Mouse (Mus musculus) embryonic facial prominence, embryonic 10.5 days (tissue): ENCODE measurements around the gene Bicd2. TPM values are rescaled to one million over a fixed set of nuclear protein-coding genes. Genes with fewer than 3 reads are reported as not detected.

Experiments used
- DNase-seq: peaks from one replicate; pipeline ENCODE4 v3.0.0-alpha.2; 2017; ENCODE audit warnings: low spot score
- H3K27ac ChIP-seq: fragments of 300-500 bp; sonication (generic); replicated peaks from 2 replicates; pipeline ENCODE4 v1.5.1; 2016; ENCODE audit warnings: mild to moderate bottlenecking
- H3K27me3 ChIP-seq: fragments of 300-500 bp; sonication (generic); replicated peaks from 2 replicates; pipeline ENCODE4 v1.6.1; 2016; ENCODE audit warnings: low read depth, mild to moderate bottlenecking; ENCODE audit not compliant: poor library complexity, severe bottlenecking
- H3K36me3 ChIP-seq: fragments of 300-500 bp; sonication (generic); replicated peaks from 2 replicates; pipeline ENCODE4 v1.6.1; 2016; ENCODE audit warnings: mild to moderate bottlenecking, moderate library complexity
- H3K4me1 ChIP-seq: fragments of 300-500 bp; sonication (generic); 2 replicates; pipeline ENCODE4 v1.6.1; 2016
- H3K4me3 ChIP-seq: fragments of 300-500 bp; sonication (generic); 2 replicates; pipeline ENCODE4 v1.5.1; 2016; ENCODE audit warnings: mild to moderate bottlenecking, moderate library complexity
- H3K9me3 ChIP-seq: fragments of 300-500 bp; sonication (generic); 2 replicates; pipeline ENCODE4 v1.6.1; 2016; ENCODE audit warnings: mild to moderate bottlenecking
- WGBS: fragments of 180-500 bp; shearing (Covaris S2); methylation state at CpG from one replicate; pipeline ENCODE4 v1.1.7; 2016; 5-methylcytosine and 5-hydroxymethylcytosine counted together
- polyA plus RNA-seq: library from polyadenylated mRNA; unstranded; fragments of >200 nt; fragmentation: Nextera tagmentation; extraction: Ambion mirVana; gene quantifications from 2 replicates; pipeline ENCODE4 v1.2.1, GENCODE M21; 2016

The Bicd2 gene
- polyA plus RNA-seq, 1 experiment from 2014 or later, result 33.3 TPM

- no peaks in the 10 kb centered on the region for H3K36me3 ChIP-seq
- 82% methylated on average over 2 of the region's 2 CpGs for WGBS
- H3K9me3 ChIP-seq, result no peaks in the 10 kb centered on the region
- H3K27me3 ChIP-seq, result no peaks in the 10 kb centered on the region
- no peak overlapping the region for H3K4me3 ChIP-seq
- 0 out of 2 replicates have a peak, but pooled peaks cover 3% of the 10 kb centered on the region for H3K4me1 ChIP-seq
- DNase-seq, result no peak
- H3K27ac ChIP-seq, result no peak overlapping the region
Observed at GRCm38 (mm10) chr13:49333250-49333649, 8.1 kb upstream of the Bicd2 start.

DNA sequence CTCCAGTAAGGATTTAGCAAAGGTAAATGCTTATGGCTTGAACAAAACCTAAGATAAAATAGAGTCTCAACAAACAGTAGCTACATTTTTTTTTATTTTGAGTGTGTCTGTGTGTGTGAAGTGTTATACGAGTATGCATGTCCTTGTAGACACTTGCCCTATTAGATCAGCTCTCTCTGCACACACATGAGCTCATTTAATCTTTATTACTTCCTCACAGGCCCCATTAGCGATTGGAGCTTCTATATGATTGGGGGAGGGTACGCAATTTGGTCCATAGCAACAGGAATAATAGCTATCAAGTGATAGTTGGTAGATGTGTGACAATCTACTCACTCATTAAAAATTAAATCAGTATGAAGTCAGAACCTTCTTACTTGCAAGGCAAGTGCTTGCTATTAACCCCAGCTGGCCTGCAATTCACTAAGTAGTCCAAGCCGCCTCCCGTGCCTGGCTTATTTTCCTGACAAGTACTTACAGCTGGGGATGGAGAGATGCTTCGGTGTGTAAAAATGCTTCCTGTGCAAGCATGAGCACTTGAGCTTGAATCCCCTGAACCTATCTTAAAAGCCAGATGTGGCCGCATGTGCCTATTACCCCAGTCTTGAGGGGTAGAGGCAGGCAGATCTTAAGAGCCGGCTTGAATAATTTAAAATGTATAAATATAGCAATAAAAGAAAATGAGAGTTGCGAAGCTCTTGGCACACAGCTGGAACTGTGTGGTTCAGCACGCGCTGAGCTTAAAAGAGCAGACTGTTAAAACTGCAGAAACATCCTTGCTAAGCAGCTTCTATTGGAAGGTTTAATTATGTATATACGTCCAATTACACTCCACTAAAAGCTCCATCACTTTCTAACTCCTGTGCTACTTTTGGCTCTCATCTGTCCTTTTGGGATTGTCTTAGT, 6.1 kb upstream of the Bicd2 start:
- no peaks in the 10 kb centered on the region for H3K9me3 ChIP-seq
- H3K27ac ChIP-seq, result no peak overlapping the region
- no peaks in the 10 kb centered on the region for H3K27me3 ChIP-seq
- no peaks in the 10 kb centered on the region for H3K36me3 ChIP-seq
- peak; percentile 45 for DNase-seq
- 81% methylated on average over 12 of the region's 12 CpGs for WGBS
- H3K4me1 ChIP-seq, result peaks cover 7% of the 10 kb centered on the region
- no peak overlapping the region for H3K4me3 ChIP-seq

DNA sequence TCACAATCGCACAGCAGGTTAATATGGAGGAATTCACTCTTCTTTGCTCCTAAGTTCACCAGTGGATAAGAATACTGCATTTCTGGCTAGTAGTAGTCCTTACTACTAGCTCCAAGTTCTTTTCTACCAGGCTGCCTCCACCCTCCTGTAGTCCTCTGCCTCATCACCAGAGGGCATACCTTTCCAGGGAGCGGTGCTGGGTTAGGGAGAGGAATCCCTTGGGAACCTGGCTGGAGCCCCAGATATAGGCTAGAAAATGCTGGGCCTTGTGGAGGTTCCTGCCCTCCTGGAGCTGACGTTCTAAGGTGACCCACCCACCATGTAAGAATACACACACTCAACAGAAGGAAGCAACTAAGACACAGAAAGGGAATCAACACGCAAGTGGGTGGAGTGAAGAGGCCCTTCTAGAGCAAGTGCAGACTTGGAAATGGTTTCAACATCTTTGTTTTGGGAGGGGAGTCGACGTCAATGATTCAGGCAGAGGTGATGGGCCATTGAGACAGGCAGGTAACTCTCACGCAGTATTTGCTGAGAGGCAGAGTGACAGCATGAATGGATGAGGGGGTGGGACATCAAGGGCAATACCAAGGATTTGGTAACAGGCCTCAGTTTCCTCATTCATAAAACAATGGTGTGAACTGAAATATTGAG, 2.4 kb upstream of the Bicd2 start:
- WGBS, result 76% methylated on average over 7 of the region's 7 CpGs
- Histone ChIP-seq H3K9me3 (no peaks in the 10 kb centered on the region), H3K4me3 (no peak overlapping the region), H3K27me3 (no peaks in the 10 kb centered on the region), H3K36me3 (no peaks in the 10 kb centered on the region), H3K4me1 (peaks cover 32% of the 10 kb centered on the region), H3K27ac (no peak overlapping the region)
- DNase-seq, result no peak

GRCm38 (mm10) chr13:49341831-49342722, 692 bp downstream of the Bicd2 start:
- Histone ChIP-seq H3K36me3 (0 out of 2 replicates have a peak, but pooled peaks cover 7% of the 10 kb centered on the region), H3K9me3 (no peaks in the 10 kb centered on the region), H3K27ac (peak overlapping the region; percentile 91), H3K4me1 (peaks cover 47% of the 10 kb centered on the region), H3K4me3 (peak overlapping the region; percentile 95), H3K27me3 (no peaks in the 10 kb centered on the region)
- 12% methylated on average over 25 of the region's 25 CpGs for WGBS
- DNase-seq, result no peak

GRCm38 (mm10) chr13:49342723-49343100, 1.3 kb downstream of the Bicd2 start:
- no peaks in the 10 kb centered on the region for H3K27me3 ChIP-seq
- no peak for DNase-seq
- peak overlapping the region; percentile 95 for H3K4me3 ChIP-seq
- 0 out of 2 replicates have a peak, but pooled peaks cover 7% of the 10 kb centered on the region for H3K36me3 ChIP-seq
- H3K9me3 ChIP-seq, result no peaks in the 10 kb centered on the region
- H3K27ac ChIP-seq, result no peak overlapping the region
- peaks cover 50% of the 10 kb centered on the region for H3K4me1 ChIP-seq

- 90% methylated on average over 8 of the region's 8 CpGs for WGBS
- Histone ChIP-seq H3K4me3 (no peak overlapping the region), H3K27ac (no peak overlapping the region), H3K36me3 (0 out of 2 replicates have a peak, but pooled peaks cover 7% of the 10 kb centered on the region), H3K27me3 (no peaks in the 10 kb centered on the region), H3K9me3 (no peaks in the 10 kb centered on the region), H3K4me1 (peaks cover 50% of the 10 kb centered on the region)
- no peak for DNase-seq
Observed at GRCm38 (mm10) chr13:49344567-49344966, 3.2 kb downstream of the Bicd2 start.

- 0 out of 2 replicates have a peak overlapping the region, but pooled peaks have one; percentile 44 for H3K27ac ChIP-seq
- H3K9me3 ChIP-seq, result no peaks in the 10 kb centered on the region
- H3K36me3 ChIP-seq, result 0 out of 2 replicates have a peak, but pooled peaks cover 7% of the 10 kb centered on the region
- DNase-seq, result no peak
- H3K4me3 ChIP-seq, result 0 out of 2 replicates have a peak overlapping the region, but pooled peaks have one; percentile 17
- peaks cover 46% of the 10 kb centered on the region for H3K4me1 ChIP-seq
- no peaks in the 10 kb centered on the region for H3K27me3 ChIP-seq
- WGBS, result 88% methylated on average over 2 of the region's 2 CpGs
Observed at GRCm38 (mm10) chr13:49345476-49345875, 4.1 kb downstream of the Bicd2 start.

DNA sequence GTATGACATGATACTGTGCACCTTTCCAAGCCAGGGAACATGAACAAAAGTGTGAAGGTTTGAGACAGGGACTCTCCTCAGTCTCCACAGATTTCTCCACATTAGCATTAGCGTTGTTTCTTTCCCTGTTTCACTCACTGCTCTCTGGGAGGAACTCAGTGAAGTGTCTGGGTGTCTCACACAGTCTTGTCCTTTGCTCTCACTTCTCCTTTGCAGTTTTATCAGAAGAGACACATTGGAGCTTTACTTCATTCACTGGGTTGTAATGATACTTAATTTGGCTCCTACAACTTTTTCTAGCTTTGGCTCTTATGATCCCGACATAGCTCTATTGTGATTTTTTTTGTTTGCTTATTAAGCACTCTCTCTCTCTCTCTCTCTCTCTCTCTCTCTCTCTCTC, 7.1 kb downstream of the Bicd2 start:
- H3K36me3 ChIP-seq, result 0 out of 2 replicates have a peak, but pooled peaks cover 7% of the 10 kb centered on the region
- no peak overlapping the region for H3K4me3 ChIP-seq
- 94% methylated on average over 2 of the region's 2 CpGs for WGBS
- peaks cover 40% of the 10 kb centered on the region for H3K4me1 ChIP-seq
- DNase-seq, result no peak
- H3K27ac ChIP-seq, result no peak overlapping the region
- no peaks in the 10 kb centered on the region for H3K27me3 ChIP-seq
- no peaks in the 10 kb centered on the region for H3K9me3 ChIP-seq

- 89% methylated on average over 4 of the region's 4 CpGs for WGBS
Observed at GRCm38 (mm10) chr13:49349335-49349734, 8.0 kb downstream of the Bicd2 start.

GRCm38 (mm10) chr13:49349836-49350505, 8.6 kb downstream of the Bicd2 start:
- Histone ChIP-seq H3K9me3 (no peaks in the 10 kb centered on the region), H3K4me1 (peaks cover 31% of the 10 kb centered on the region), H3K27me3 (no peaks in the 10 kb centered on the region), H3K36me3 (0 out of 2 replicates have a peak, but pooled peaks cover 7% of the 10 kb centered on the region), H3K4me3 (no peak overlapping the region), H3K27ac (no peak overlapping the region)
- no peak for DNase-seq
- WGBS, result 89% methylated on average over 6 of the region's 6 CpGs

More at GRCm38 (mm10) chr13:49349335-49349734, 8.0 kb downstream of the Bicd2 start:
- Histone ChIP-seq H3K27me3 (no peaks in the 10 kb centered on the region), H3K4me3 (no peak overlapping the region), H3K9me3 (no peaks in the 10 kb centered on the region), H3K4me1 (peaks cover 38% of the 10 kb centered on the region), H3K36me3 (0 out of 2 replicates have a peak, but pooled peaks cover 7% of the 10 kb centered on the region), H3K27ac (no peak overlapping the region)
- DNase-seq, result no peak

DNA sequence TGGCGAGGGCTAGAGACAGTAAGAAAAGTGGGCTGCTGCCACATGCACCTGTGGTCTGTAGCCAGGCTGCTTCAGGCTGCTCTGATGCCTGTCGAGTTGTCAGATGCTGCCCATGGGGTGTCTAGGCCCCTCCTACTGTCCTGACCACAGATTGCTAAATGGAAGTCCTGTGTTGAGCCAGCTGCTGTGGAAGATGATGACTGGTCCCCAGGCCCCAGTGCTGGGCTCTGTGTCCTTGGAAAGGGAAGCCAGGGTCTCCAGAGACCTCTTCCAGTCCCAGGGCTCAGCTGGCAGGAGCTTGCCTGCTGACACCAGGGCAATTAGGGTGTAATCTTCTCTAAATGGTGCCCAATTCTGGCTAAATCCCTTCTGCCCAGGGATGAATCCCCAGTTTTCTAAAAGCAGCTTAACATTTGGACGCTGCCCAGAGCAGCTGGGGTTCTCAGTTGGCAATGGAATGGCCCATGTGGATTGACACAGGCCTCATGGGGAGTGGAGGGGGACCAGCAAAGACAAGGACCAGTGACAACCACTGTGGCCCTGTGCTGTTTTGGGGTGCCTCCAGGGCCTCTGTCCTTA, 11.3 kb downstream of the Bicd2 start:
- 68% methylated on average over 3 of the region's 3 CpGs for WGBS
- DNase-seq, result no peak

More for the DNA sequence above, 11.3 kb downstream of the Bicd2 start:
- peak overlapping the region; percentile 40; the same call in 1 of the 2 replicates for H3K27ac ChIP-seq
- H3K36me3 ChIP-seq, result peaks cover 20% of the 10 kb centered on the region
- no peaks in the 10 kb centered on the region for H3K27me3 ChIP-seq
- peaks cover 19% of the 10 kb centered on the region for H3K4me1 ChIP-seq
- no peaks in the 10 kb centered on the region for H3K9me3 ChIP-seq
- no peak overlapping the region for H3K4me3 ChIP-seq
